Mouse (Mus musculus): ENCODE results near the gene Iqsec2.

DNA sequence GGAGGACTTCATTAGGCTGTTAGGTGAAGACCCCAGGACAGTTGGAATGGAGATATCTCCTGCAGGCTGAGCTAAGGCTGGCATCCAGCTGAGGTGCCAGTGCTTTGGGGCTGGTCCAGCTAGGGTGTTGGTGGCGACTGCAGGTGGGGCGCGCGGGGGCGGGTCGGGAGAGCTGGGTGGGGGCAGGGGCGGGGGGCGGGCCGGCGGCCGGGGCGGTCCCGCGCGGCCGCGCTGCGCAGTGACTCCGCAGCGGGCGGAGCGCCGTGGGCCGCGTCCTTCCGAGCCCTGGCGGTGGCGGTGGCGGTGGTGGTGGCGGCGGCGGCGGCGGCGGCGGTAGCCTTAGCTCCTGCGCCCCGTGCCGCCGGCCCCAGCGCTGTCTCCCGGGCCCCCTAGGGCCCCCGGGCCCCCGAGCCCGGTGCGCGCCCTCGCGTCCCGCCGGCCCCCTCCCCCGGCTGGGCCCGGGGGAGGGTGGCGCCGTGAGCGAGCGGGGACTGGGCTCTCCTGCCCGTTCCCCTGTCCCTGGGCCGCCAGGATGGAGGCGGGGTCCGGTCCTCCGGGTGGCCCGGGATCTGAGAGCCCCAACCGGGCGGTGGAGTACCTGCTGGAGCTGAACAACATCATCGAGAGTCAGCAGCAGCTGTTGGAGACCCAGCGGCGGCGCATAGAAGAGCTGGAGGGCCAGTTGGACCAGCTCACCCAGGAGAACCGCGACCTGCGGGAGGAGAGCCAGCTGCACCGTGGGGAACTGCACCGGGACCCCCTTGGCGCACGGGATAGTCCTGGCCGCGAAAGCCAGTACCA lies at the start of gene Iqsec2:
- TF ChIP-seq CTCF (IDR thresholded peaks at IDR 0.05; ENCODE audit: low read depth) (no peak), EP300 (IDR thresholded peaks at IDR 0.05; ENCODE audit: low read depth) (no peak)
